Mouse (Mus musculus): ENCODE measurements at regions not wholly inside any gene's neighbourhood (a gene's known extent, or its start where the extent isn't known, plus 50 kb on each side); places are given as distances from the start of the nearest gene placed in this dataset.

- Histone ChIP-seq H3K4me3 (no peak overlapping the region), H3K36me3 (ENCODE audit: control insufficient read depth, insufficient read depth) (no peaks in the 10 kb centered on the region), H3K4me2 (ENCODE audit: low read depth) (no peak overlapping the region), H3K27me3 (ENCODE audit: control insufficient read depth, insufficient read depth, insufficient read length) (no peaks in the 10 kb centered on the region), H3ac (ENCODE audit: control insufficient read depth, insufficient read length) (no peak overlapping the region), H3K79me2 (ENCODE audit: control insufficient read depth, insufficient read depth) (no peaks in the 10 kb centered on the region)
- TF ChIP-seq REST (IDR thresholded peaks at IDR 0.05; ENCODE audit: insufficient read depth, insufficient read length) (no peak), SRF (IDR thresholded peaks at IDR 0.05; ENCODE audit: control insufficient read depth, insufficient read length, low read depth) (no peak), TCF12 (IDR thresholded peaks at IDR 0.05; ENCODE audit: insufficient read depth, poor library complexity, severe bottlenecking) (no peak), POLR2A (IDR thresholded peaks at IDR 0.05; ENCODE audit: insufficient read length, low read depth) (no peak)
Observed at GRCm38 (mm10) chr8:34739836-34740804, 628.6 kb upstream of the Gm10131 start.

DNA sequence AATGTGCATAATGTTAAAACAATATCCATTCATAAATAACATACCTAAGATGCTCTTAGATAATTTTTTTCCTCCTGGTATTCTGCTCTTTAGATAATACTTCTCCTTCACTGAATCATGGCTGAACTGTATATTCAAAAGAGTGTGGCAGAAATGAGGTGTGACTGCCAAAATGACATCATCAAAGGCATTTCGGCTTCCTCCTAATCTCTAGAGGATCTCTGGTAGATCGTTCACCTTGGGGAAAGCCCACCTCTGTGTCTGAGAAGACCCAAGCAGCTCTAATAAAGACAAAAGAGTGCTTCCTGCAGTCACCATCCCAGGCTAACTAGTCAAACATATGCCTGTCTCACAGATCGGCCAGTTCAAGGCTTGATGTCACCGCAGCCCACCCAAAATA is 624.7 kb upstream of the Gm10131 start:
- TF ChIP-seq POLR2AphosphoS2 (IDR thresholded peaks at IDR 0.05; ENCODE audit: insufficient read length, low read depth) (no peak), MYOD1 (IDR thresholded peaks at IDR 0.05; ENCODE audit: control insufficient read depth in 1 of 3, insufficient read length in 2 of 3, low read depth in 2 of 3) (no peak), POLR2A (IDR thresholded peaks at IDR 0.05; ENCODE audit: insufficient read length, low read depth) (no peak), E2F4 (IDR thresholded peaks at IDR 0.05; ENCODE audit: insufficient read depth) (no peak), REST (IDR thresholded peaks at IDR 0.05; ENCODE audit: insufficient read depth, insufficient read length) (no peak), MAX (IDR thresholded peaks at IDR 0.05; ENCODE audit: low read depth) (no peak), USF1 (IDR thresholded peaks at IDR 0.05; ENCODE audit: low read depth) (no peak), TCF3 (IDR thresholded peaks at IDR 0.05; ENCODE audit: insufficient read length, low read depth) (no peak), TCF12 (IDR thresholded peaks at IDR 0.05; ENCODE audit: insufficient read depth, poor library complexity, severe bottlenecking) (no peak), MYOG (IDR thresholded peaks at IDR 0.05; ENCODE audit: control insufficient read depth in 1 of 3, insufficient read depth in 1 of 3, insufficient read length in 2 of 3, low read depth in 2 of 3) (no peak), SRF (IDR thresholded peaks at IDR 0.05; ENCODE audit: control insufficient read depth, insufficient read length, low read depth) (no peak), CEBPB (IDR thresholded peaks at IDR 0.05; ENCODE audit: insufficient read depth, poor library complexity, severe bottlenecking) (no peak)
- H3K36me3 ChIP-seq (ENCODE audit: control insufficient read depth, insufficient read depth): no peaks in the 10 kb centered on the region
- H3K79me2 ChIP-seq (ENCODE audit: control insufficient read depth, insufficient read depth): no peaks in the 10 kb centered on the region
- no peak overlapping the region for H3K4me2 ChIP-seq (ENCODE audit: low read depth)
- H3K27me3 ChIP-seq (ENCODE audit: control insufficient read depth, insufficient read depth, insufficient read length): no peaks in the 10 kb centered on the region
- H3ac ChIP-seq (ENCODE audit: control insufficient read depth, insufficient read length): no peak overlapping the region
- H3K4me3 ChIP-seq: no peak overlapping the region

- no peak for TF ChIP-seq MAX (IDR thresholded peaks at IDR 0.05; ENCODE audit: low read depth)
- no peaks in the 10 kb centered on the region for H3K79me2 ChIP-seq (ENCODE audit: control insufficient read depth, insufficient read depth)
- no peaks in the 10 kb centered on the region for H3K27me3 ChIP-seq (ENCODE audit: control insufficient read depth, insufficient read depth, insufficient read length)
- H3K4me2 ChIP-seq (ENCODE audit: low read depth): no peak overlapping the region
- H3ac ChIP-seq (ENCODE audit: control insufficient read depth, insufficient read length): no peak overlapping the region
- no peaks in the 10 kb centered on the region for H3K36me3 ChIP-seq (ENCODE audit: control insufficient read depth, insufficient read depth)
- H3K4me3 ChIP-seq: no peak overlapping the region
Observed at GRCm38 (mm10) chr8:34735006-34735405, 623.5 kb upstream of the Gm10131 start.

DNA sequence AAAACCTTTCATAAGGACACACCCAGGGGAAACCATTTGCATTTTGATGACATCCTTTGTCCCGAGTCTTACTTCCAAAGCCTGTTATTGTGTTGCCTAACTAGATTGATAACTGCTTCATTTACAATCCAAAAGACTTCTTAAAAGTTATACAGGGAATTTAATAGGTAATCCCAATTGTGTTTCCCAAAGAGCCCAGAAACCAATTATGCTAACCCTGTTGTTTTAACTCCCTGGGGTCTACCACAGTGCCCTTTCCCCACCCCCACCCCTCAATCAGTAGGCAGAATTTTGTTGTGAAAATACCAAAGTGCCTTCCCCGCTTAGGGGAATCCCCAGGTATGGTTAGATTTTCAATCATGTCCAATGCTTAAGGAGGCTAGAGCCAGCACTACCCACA is 621.3 kb upstream of the Gm10131 start:
- no peak overlapping the region for H3ac ChIP-seq (ENCODE audit: control insufficient read depth, insufficient read length)
- H3K4me2 ChIP-seq (ENCODE audit: low read depth): no peak overlapping the region
- TF ChIP-seq POLR2AphosphoS2 (IDR thresholded peaks at IDR 0.05; ENCODE audit: insufficient read length, low read depth): no peak

GRCm38 (mm10) chr8:34732362-34732761 is 620.8 kb upstream of the Gm10131 start:
- TF ChIP-seq USF1 (IDR thresholded peaks at IDR 0.05; ENCODE audit: low read depth): no peak
- no peak overlapping the region for H3K4me2 ChIP-seq (ENCODE audit: low read depth)
- H3K36me3 ChIP-seq (ENCODE audit: control insufficient read depth, insufficient read depth): no peaks in the 10 kb centered on the region
- no peak overlapping the region for H3K4me3 ChIP-seq
- H3K27me3 ChIP-seq (ENCODE audit: control insufficient read depth, insufficient read depth, insufficient read length): no peaks in the 10 kb centered on the region
- H3ac ChIP-seq (ENCODE audit: control insufficient read depth, insufficient read length): no peak overlapping the region
- no peaks in the 10 kb centered on the region for H3K79me2 ChIP-seq (ENCODE audit: control insufficient read depth, insufficient read depth)

More for the DNA sequence above, 621.3 kb upstream of the Gm10131 start:
- Histone ChIP-seq H3K4me3 (no peak overlapping the region), H3K36me3 (ENCODE audit: control insufficient read depth, insufficient read depth) (no peaks in the 10 kb centered on the region), H3K79me2 (ENCODE audit: control insufficient read depth, insufficient read depth) (no peaks in the 10 kb centered on the region), H3K27me3 (ENCODE audit: control insufficient read depth, insufficient read depth, insufficient read length) (no peaks in the 10 kb centered on the region)
